Mouse (Mus musculus) stomach, postnatal 0 days (tissue): ENCODE results near the gene Tssc4. TPM values are rescaled to one million over a fixed set of nuclear protein-coding genes. Genes with fewer than 3 reads are reported as not detected.

Experiments
- ATAC-seq: fragments of 200-750 bp; cut with Nextera tagmentation; 2 replicates; pipeline ENCODE4 v1.8.0; 2017; ENCODE audit not compliant: low FRiP score, low TSS enrichment
- DNase-seq: peaks from one replicate; pipeline ENCODE4 v3.0.0-alpha.2; 2016; ENCODE audit warnings: low spot score
- H3K27ac ChIP-seq: fragments of 300-500 bp; sonication (generic); replicated peaks from 2 replicates; pipeline ENCODE4 v1.5.1; 2014; ENCODE audit warnings: mild to moderate bottlenecking, control low read depth
- H3K27me3 ChIP-seq: fragments of 300-500 bp; sonication (generic); 2 replicates; pipeline ENCODE4 v1.6.1; 2014; ENCODE audit warnings: low read length; ENCODE audit not compliant: control insufficient read depth, insufficient read depth
- H3K36me3 ChIP-seq: fragments of 300-500 bp; sonication (generic); 2 replicates; pipeline ENCODE4 v1.6.1; 2014; ENCODE audit warnings: low read length, mixed read lengths; ENCODE audit not compliant: control insufficient read depth, insufficient read depth
- H3K4me1 ChIP-seq: fragments of 300-500 bp; sonication (generic); replicated peaks from 2 replicates; pipeline ENCODE4 v1.6.1; 2014; ENCODE audit warnings: antibody characterized with exemption; ENCODE audit not compliant: control insufficient read depth, insufficient read depth
- H3K4me2 ChIP-seq: fragments of 300-500 bp; sonication (generic); replicated peaks from 2 replicates; pipeline ENCODE4 v1.6.1; 2014; ENCODE audit warnings: low read depth, mild to moderate bottlenecking, control low read depth, moderate library complexity
- H3K4me3 ChIP-seq: fragments of 300-500 bp; sonication (generic); 2 replicates; pipeline ENCODE4 v1.5.1; 2014; ENCODE audit warnings: low read depth, low read length, control low read depth
- H3K9ac ChIP-seq: fragments of 300-500 bp; sonication (generic); 2 replicates; pipeline ENCODE4 v1.6.1; 2014; ENCODE audit warnings: mild to moderate bottlenecking, low read length, control low read depth, mixed read lengths
- H3K9me3 ChIP-seq: fragments of 300-500 bp; sonication (generic); 2 replicates; pipeline ENCODE4 v1.6.1; 2016; ENCODE audit warnings: low read length; ENCODE audit not compliant: control insufficient read depth
- CTCF ChIP-seq: IDR thresholded peaks from 2 replicates; pipeline ENCODE4 v1.5.1; 2016; ENCODE audit warnings: antibody characterized with exemption, low read depth, mild to moderate bottlenecking, moderate library complexity
- EP300 ChIP-seq: optimal IDR thresholded peaks from 2 replicates; pipeline ENCODE3; 2016; ENCODE audit warnings: antibody characterized with exemption
- WGBS: fragments of 180-500 bp; shearing (Covaris S2); extraction: QIAGEN DNeasy Blood & Tissue Kit; methylation state at CpG from one replicate; pipeline ENCODE4 v1.1.7; 2014; 5-methylcytosine and 5-hydroxymethylcytosine counted together
- polyA plus RNA-seq: library from polyadenylated mRNA; unstranded; fragments of >200 nt; fragmentation: Nextera tagmentation; extraction: Ambion mirVana; gene quantifications from 2 replicates; pipeline ENCODE4 v1.2.1, GENCODE M21; 2015

Tssc4 gene
- polyA plus RNA-seq, 1 experiment from 2014 or later, result 44.7 TPM

GRCm38 (mm10) chr7:143036787-143037186, 32.3 kb upstream of the Tssc4 start:
- no peak for DNase-seq
- Histone ChIP-seq H3K9me3 (no peaks in the 10 kb centered on the region), H3K4me3 (no peak overlapping the region), H3K27me3 (no peaks in the 10 kb centered on the region), H3K27ac (no peak overlapping the region), H3K4me2 (no peak overlapping the region), H3K4me1 (no peaks in the 10 kb centered on the region), H3K36me3 (no peaks in the 10 kb centered on the region), H3K9ac (no peak overlapping the region)
- WGBS, result 66% methylated on average over 3 of the region's 3 CpGs
- no peak for ATAC-seq
- TF ChIP-seq CTCF (no peak), EP300 (no peak)

DNA sequence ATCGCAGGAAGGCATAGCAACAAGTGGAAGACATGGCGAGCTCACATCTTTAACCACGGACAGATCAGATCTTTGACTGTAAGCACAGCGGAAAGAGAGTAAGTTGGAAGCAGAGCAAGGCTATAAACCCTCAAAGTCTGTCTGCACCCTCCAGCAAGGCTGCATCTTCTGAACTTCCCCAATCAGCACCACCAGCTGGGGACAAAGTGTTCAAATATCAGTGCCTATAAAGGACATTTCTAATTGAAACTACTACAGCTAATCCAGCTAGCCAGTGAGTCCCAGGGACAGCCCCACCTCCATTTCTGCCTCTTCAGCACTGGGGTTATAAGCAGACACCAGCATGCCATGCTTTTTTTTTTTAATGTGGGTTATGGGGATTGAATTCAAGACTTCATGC, 31.7 kb upstream of the Tssc4 start:
- Histone ChIP-seq H3K4me1 (no peaks in the 10 kb centered on the region), H3K27ac (no peak overlapping the region), H3K4me3 (no peak overlapping the region), H3K9me3 (no peaks in the 10 kb centered on the region), H3K36me3 (no peaks in the 10 kb centered on the region), H3K27me3 (no peaks in the 10 kb centered on the region), H3K4me2 (no peak overlapping the region), H3K9ac (no peak overlapping the region)
- DNase-seq, result no peak
- TF ChIP-seq EP300 (no peak), CTCF (no peak)
- WGBS, result 90% methylated on average over 4 of the region's 4 CpGs
- ATAC-seq, result no peak

DNA sequence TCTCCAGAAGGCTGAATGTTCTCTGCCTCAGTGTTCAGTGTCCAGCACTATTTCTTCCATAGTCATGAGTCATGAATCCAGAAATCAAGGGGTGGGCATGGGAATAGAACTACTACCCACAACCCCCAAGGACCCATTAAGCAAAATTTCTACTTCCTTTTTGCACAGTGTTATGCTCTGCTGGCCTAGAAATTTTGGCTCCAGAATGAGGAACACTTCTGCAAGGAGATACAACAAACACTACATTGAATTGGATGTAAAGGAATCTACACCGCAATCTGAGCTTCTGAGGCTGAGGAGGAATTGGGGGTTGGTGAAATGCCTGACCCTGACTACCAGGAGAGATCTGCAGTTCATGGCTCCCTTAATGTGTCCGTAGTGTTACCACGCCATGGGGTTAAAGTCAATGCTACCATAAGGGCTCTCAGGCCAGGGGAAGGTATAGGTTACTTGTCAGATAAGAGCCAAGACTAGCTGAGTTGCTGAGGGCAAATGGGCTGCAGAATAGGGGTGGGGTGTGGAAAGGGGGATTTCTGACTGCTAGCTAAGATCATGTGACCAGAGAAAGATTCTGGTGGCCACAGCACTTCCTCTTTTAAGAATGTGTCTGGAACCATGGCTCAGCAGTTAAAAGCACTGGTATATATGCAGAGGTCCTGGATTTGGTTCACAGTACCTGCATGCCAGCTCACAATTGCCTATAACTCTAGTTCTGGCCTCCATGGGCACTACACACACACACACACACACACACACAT, 30.7 kb upstream of the Tssc4 start:
- ATAC-seq (no peak), DNase-seq (no peak)
- Histone ChIP-seq H3K9me3 (no peaks in the 10 kb centered on the region), H3K27ac (no peak overlapping the region), H3K4me3 (no peak overlapping the region), H3K4me2 (no peak overlapping the region), H3K9ac (no peak overlapping the region), H3K36me3 (no peaks in the 10 kb centered on the region), H3K27me3 (no peaks in the 10 kb centered on the region), H3K4me1 (no peaks in the 10 kb centered on the region)
- WGBS, result 88% methylated on average over 3 of the region's 3 CpGs
- TF ChIP-seq CTCF (no peak), EP300 (no peak)

GRCm38 (mm10) chr7:143040561-143040960, 28.5 kb upstream of the Tssc4 start:
- no peak overlapping the region for H3K4me3 ChIP-seq
- 93% methylated on average over 3 of the region's 3 CpGs for WGBS
- H3K4me1 ChIP-seq, result no peaks in the 10 kb centered on the region
- no peak overlapping the region for H3K9ac ChIP-seq
- no peak overlapping the region for H3K27ac ChIP-seq
- TF ChIP-seq CTCF (no peak), EP300 (no peak)
- H3K4me2 ChIP-seq, result no peak overlapping the region
- ATAC-seq (no peak), DNase-seq (no peak)
- H3K9me3 ChIP-seq, result no peaks in the 10 kb centered on the region
- H3K27me3 ChIP-seq, result no peaks in the 10 kb centered on the region
- H3K36me3 ChIP-seq, result no peaks in the 10 kb centered on the region

DNA sequence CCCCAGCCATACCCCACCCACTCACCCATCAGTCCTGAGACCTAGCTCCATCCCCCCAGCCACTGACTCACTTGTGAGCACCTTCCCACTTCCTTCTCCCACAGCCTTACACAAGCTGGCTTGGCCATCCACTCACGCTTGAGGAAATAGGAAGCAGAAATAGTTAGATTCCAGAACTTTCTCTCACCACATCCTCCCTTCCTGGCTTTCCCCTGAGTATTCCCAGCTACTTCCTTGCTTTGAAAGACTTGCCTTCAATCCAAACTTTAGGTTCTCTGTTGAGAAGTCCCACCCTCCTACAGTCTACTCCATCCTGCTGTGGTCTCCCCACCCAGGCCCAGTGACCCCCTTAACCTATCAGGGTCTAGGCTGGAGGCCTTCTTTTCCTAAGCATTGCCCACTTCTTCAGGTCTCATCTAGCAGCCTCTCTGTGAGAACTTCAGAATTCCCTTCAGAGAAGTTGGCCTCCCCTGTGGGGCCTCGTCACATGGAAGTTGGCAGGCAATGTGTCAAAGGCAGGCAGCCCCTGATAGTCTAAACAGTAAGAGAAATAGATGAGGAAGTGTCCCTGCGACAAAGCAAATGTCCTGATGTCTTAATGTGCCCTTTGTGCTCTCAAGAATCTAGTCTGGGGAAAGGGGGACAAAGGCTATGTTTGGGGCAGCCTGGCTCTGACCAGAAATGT, 27.8 kb upstream of the Tssc4 start:
- WGBS, result 70% methylated on average over 3 of the region's 3 CpGs
- no peaks in the 10 kb centered on the region for H3K36me3 ChIP-seq
- 0 out of 2 replicates have a peak overlapping the region, but pooled peaks have one; percentile 49 for H3K27ac ChIP-seq
- no peak overlapping the region for H3K4me3 ChIP-seq
- no peak overlapping the region for H3K4me2 ChIP-seq
- H3K4me1 ChIP-seq, result no peaks in the 10 kb centered on the region
- ATAC-seq, result no peak
- no peaks in the 10 kb centered on the region for H3K27me3 ChIP-seq
- TF ChIP-seq EP300 (no peak), CTCF (no peak)
- no peak overlapping the region for H3K9ac ChIP-seq
- DNase-seq, result no peak
- no peaks in the 10 kb centered on the region for H3K9me3 ChIP-seq

DNA sequence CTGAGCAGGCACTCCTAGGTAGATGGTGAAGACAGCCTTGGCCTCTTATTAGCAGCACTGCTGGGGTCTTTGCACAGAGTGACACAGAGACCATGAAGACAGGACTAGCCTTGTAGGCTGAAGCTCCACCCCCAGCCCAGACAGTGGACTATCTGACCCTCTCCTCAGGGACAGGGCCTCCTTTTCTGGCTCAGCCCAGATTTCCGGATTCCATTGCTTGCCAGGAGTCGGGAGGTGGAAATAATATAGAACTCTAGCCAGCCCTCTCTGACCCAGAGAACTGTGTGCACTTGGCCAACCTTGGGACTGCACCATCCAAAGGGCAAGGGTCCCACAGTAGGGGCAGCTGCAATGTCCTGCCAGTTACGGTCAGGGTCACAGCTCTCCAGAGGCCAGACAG, 27.0 kb upstream of the Tssc4 start:
- TF ChIP-seq CTCF (no peak), EP300 (no peak)
- H3K9me3 ChIP-seq, result no peaks in the 10 kb centered on the region
- H3K36me3 ChIP-seq, result no peaks in the 10 kb centered on the region
- ATAC-seq (peak; percentile 45; the same call in 1 of the 2 replicates), DNase-seq (no peak)
- 53% methylated on average over 3 of the region's 3 CpGs for WGBS
- peak overlapping the region; percentile 49; the same call in 1 of the 2 replicates for H3K27ac ChIP-seq
- H3K4me1 ChIP-seq, result no peaks in the 10 kb centered on the region
- no peaks in the 10 kb centered on the region for H3K27me3 ChIP-seq
- H3K4me2 ChIP-seq, result no peak overlapping the region
- no peak overlapping the region for H3K4me3 ChIP-seq
- H3K9ac ChIP-seq, result no peak overlapping the region
